Mouse (Mus musculus): ENCODE results near the gene Sh3d19. TPM values are rescaled to one million over a fixed set of nuclear protein-coding genes. Genes with fewer than 3 reads are reported as not detected.

The Sh3d19 gene
- total and polyA plus RNA-seq, 3 experiments: 0.09 to 1.2 (median 0.49) TPM

DNA sequence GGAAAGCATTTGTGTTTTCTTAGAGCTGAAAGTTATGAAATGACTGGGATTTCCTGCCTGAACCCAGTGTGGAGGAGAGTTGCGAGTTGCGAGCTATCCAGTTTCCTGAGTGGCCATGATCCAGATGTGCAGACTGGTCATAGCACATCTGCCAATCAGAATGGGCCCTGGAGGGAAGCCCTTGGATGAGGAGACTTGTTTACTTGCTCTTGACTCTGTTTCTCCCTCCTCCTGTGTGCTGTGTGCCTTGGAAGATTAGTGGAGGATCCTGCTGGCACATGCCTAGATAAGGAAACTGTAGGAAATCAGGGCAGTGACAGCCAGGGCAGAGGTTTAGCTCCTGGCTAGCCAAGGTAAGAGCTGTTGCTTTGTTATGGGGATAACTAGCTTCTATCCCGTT is 67.7 kb downstream of the Sh3d19 start:
- TF ChIP-seq CTCF (IDR thresholded peaks at IDR 0.05; ENCODE audit: low read depth, low read length) (no peak), TAL1 (conservative IDR thresholded peaks at IDR 0.05; ENCODE audit: low read depth, low read length) (no peak), POLR2AphosphoS5 (IDR thresholded peaks at IDR 0.05; ENCODE audit: insufficient replicate concordance, low read depth, low read length) (no peak)
- Histone ChIP-seq H3K27me3 (ENCODE audit: insufficient read depth, low read length) (0 out of 2 replicates have a peak, but pooled peaks cover 7% of the 10 kb centered on the region), H3K36me3 (replicated peaks) (no peaks in the 10 kb centered on the region), H3K4me3 (ENCODE audit: low read depth, low read length) (no peak overlapping the region), H3K9me3 (replicated peaks) (no peaks in the 10 kb centered on the region), H3K4me1 (ENCODE audit: insufficient read depth, low read depth, low read length) (no peaks in the 10 kb centered on the region)
- no peak for ATAC-seq (ENCODE audit: extremely low read depth, insufficient number of reproducible peaks, low FRiP score, poor library complexity, severe bottlenecking)
- DNase-seq (ENCODE audit: low spot score): no peak

GRCm38 (mm10) chr3:86040286-86041201 is 69.6 kb downstream of the Sh3d19 start:
- Histone ChIP-seq H3K27me3 (ENCODE audit: insufficient read depth, low read length) (0 out of 2 replicates have a peak, but pooled peaks cover 9% of the 10 kb centered on the region), H3K4me1 (ENCODE audit: insufficient read depth, low read depth, low read length) (no peaks in the 10 kb centered on the region), H3K9me3 (replicated peaks) (no peaks in the 10 kb centered on the region), H3K4me3 (ENCODE audit: low read depth, low read length) (no peak overlapping the region), H3K36me3 (replicated peaks) (no peaks in the 10 kb centered on the region)
- no peak for DNase-seq (ENCODE audit: low spot score)
- TF ChIP-seq TAL1 (conservative IDR thresholded peaks at IDR 0.05; ENCODE audit: low read depth, low read length): no peak
- no peak for TF ChIP-seq CTCF (IDR thresholded peaks at IDR 0.05; ENCODE audit: low read depth, low read length)
- no peak for TF ChIP-seq GATA2 (IDR thresholded peaks at IDR 0.05; ENCODE audit: borderline replicate concordance, low read depth, low read length)
- TF ChIP-seq POLR2AphosphoS5 (IDR thresholded peaks at IDR 0.05; ENCODE audit: insufficient replicate concordance, low read depth, low read length): no peak
- no peak for ATAC-seq (ENCODE audit: extremely low read depth, insufficient number of reproducible peaks, low FRiP score, poor library complexity, severe bottlenecking)

DNA sequence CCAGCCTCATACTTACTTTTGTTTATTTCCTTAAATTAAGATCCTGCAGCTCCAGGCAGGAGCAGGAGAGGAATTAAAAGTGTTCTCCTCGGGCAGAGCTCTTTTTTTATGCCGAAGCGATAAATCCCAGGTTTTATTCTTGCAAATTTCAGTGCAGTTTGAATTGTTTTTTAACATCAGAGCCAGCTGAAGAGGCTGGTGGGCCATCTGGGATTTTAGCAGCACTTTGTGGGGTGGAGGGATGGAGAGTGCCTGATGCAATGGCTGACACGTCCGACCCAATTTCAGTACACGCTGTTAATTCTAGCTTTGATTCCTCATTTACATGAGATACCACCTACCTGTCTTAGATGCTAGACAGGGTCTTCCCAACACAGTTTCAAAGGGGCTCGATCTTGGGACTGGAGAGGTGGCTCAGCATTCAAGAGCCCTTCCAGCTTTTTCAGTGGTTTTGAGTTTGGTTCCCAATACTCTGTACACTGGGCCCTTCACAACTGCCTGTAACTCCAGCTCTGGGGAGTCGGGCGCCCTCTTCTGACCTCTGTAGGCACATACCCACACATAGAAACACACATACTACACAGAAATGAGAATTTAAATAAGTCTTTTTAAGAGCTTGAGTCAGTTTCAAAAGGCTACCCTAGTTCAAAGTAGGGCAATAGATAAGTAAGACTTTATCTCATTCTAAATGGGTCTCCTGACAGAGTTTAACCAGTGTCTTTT is 76.9 kb downstream of the Sh3d19 start:
- DNase-seq (ENCODE audit: low spot score) (no peak), ATAC-seq (ENCODE audit: extremely low read depth, insufficient number of reproducible peaks, low FRiP score, poor library complexity, severe bottlenecking) (no peak)
- no peak overlapping the region for H3K4me3 ChIP-seq (ENCODE audit: low read depth, low read length)
- no peaks in the 10 kb centered on the region for H3K36me3 ChIP-seq (replicated peaks)
- no peaks in the 10 kb centered on the region for H3K9me3 ChIP-seq (replicated peaks)
- H3K27me3 ChIP-seq (ENCODE audit: insufficient read depth, low read length): 0 out of 2 replicates have a peak, but pooled peaks cover 9% of the 10 kb centered on the region
- H3K4me1 ChIP-seq (ENCODE audit: insufficient read depth, low read depth, low read length): no peaks in the 10 kb centered on the region
- TF ChIP-seq POLR2AphosphoS5 (IDR thresholded peaks at IDR 0.05; ENCODE audit: insufficient replicate concordance, low read depth, low read length) (no peak), CTCF (IDR thresholded peaks at IDR 0.05; ENCODE audit: low read depth, low read length) (no peak), GATA2 (IDR thresholded peaks at IDR 0.05; ENCODE audit: borderline replicate concordance, low read depth, low read length) (no peak), GATA1 (IDR thresholded peaks at IDR 0.05; ENCODE audit: borderline replicate concordance, low read length) (no peak)

GRCm38 (mm10) chr3:86049041-86049440 is 78.1 kb downstream of the Sh3d19 start:
- no peaks in the 10 kb centered on the region for H3K4me1 ChIP-seq (ENCODE audit: insufficient read depth, low read depth, low read length)
- H3K36me3 ChIP-seq (replicated peaks): no peaks in the 10 kb centered on the region
- DNase-seq (ENCODE audit: low spot score) (no peak), ATAC-seq (ENCODE audit: extremely low read depth, insufficient number of reproducible peaks, low FRiP score, poor library complexity, severe bottlenecking) (no peak)
- H3K9me3 ChIP-seq (replicated peaks): no peaks in the 10 kb centered on the region
- TF ChIP-seq GATA2 (IDR thresholded peaks at IDR 0.05; ENCODE audit: borderline replicate concordance, low read depth, low read length) (no peak), TAL1 (conservative IDR thresholded peaks at IDR 0.05; ENCODE audit: low read depth, low read length) (no peak), POLR2AphosphoS5 (IDR thresholded peaks at IDR 0.05; ENCODE audit: insufficient replicate concordance, low read depth, low read length) (no peak), GATA1 (IDR thresholded peaks at IDR 0.05; ENCODE audit: borderline replicate concordance, low read length) (no peak), CTCF (IDR thresholded peaks at IDR 0.05; ENCODE audit: low read depth, low read length) (no peak)
- H3K4me3 ChIP-seq (ENCODE audit: low read depth, low read length): no peak overlapping the region
- H3K27me3 ChIP-seq (ENCODE audit: insufficient read depth, low read length): 0 out of 2 replicates have a peak, but pooled peaks cover 8% of the 10 kb centered on the region

DNA sequence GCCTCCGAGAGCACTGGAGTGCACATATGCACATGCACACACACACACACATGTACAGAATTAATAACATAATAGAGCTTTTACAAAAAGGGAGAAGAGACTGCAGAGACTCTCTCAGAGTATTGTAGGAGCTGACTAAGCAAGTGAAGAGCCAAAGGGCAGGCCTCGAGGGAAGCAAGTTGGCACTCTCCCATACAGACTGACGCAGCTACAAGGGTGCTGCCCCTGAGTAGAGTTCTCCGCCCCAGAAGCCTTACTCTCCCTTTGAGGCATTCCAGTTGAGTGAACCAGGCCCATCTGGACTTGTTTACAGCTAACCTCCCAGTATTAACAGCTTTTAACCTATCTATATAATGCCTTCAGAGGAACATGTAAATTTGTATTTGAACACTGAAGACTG is 85.8 kb downstream of the Sh3d19 start:
- DNase-seq (ENCODE audit: low spot score): no peak

DNA sequence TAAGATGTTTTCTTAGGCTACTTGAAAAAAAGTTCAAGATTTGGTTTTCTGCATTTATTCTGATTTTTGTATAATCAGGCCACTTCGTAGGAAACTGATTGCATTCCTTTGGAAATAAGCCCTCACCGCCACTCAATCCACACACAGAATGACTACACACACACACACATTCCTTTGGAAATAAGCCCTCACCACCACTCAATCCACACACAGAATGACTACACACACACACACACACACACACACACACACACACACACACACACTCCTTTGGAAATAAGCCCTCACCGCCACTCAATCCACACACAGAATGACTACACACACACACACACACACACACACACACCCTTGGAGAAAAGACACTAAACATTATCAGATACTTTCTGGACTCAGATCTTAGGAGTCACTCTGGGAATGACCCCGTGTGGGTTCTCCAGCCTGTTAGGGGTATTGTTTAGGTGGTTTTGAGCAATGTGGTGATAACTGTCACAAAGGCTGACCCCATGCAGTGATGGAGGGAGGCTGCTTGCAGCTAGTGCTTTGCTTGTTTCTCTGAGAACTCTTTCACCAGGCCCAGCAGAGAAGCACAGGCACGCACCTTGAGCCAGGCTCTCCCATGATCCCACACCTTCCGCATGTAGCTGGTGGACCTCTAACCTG is 86.7 kb downstream of the Sh3d19 start:
- DNase-seq (ENCODE audit: low spot score) (no peak), ATAC-seq (ENCODE audit: extremely low read depth, insufficient number of reproducible peaks, low FRiP score, poor library complexity, severe bottlenecking) (no peak)
- no peak overlapping the region for H3K4me3 ChIP-seq (ENCODE audit: low read depth, low read length)
- peaks cover 15% of the 10 kb centered on the region for H3K27me3 ChIP-seq (ENCODE audit: insufficient read depth, low read length)
- TF ChIP-seq POLR2AphosphoS5 (IDR thresholded peaks at IDR 0.05; ENCODE audit: insufficient replicate concordance, low read depth, low read length) (no peak), TAL1 (conservative IDR thresholded peaks at IDR 0.05; ENCODE audit: low read depth, low read length) (no peak), GATA1 (IDR thresholded peaks at IDR 0.05; ENCODE audit: borderline replicate concordance, low read length) (no peak), GATA2 (IDR thresholded peaks at IDR 0.05; ENCODE audit: borderline replicate concordance, low read depth, low read length) (no peak), CTCF (IDR thresholded peaks at IDR 0.05; ENCODE audit: low read depth, low read length) (no peak)
- H3K36me3 ChIP-seq (replicated peaks): no peaks in the 10 kb centered on the region
- no peaks in the 10 kb centered on the region for H3K4me1 ChIP-seq (ENCODE audit: insufficient read depth, low read depth, low read length)
- H3K9me3 ChIP-seq (replicated peaks): no peaks in the 10 kb centered on the region

More for the DNA sequence above, 85.8 kb downstream of the Sh3d19 start:
- peaks cover 15% of the 10 kb centered on the region for H3K27me3 ChIP-seq (ENCODE audit: insufficient read depth, low read length)
- ATAC-seq (ENCODE audit: extremely low read depth, insufficient number of reproducible peaks, low FRiP score, poor library complexity, severe bottlenecking): no peak
- no peak for TF ChIP-seq CTCF (IDR thresholded peaks at IDR 0.05; ENCODE audit: low read depth, low read length)
- no peak for TF ChIP-seq GATA2 (IDR thresholded peaks at IDR 0.05; ENCODE audit: borderline replicate concordance, low read depth, low read length)
- TF ChIP-seq GATA1 (IDR thresholded peaks at IDR 0.05; ENCODE audit: borderline replicate concordance, low read length): no peak
- TF ChIP-seq POLR2AphosphoS5 (IDR thresholded peaks at IDR 0.05; ENCODE audit: insufficient replicate concordance, low read depth, low read length): no peak
- no peak for TF ChIP-seq TAL1 (conservative IDR thresholded peaks at IDR 0.05; ENCODE audit: low read depth, low read length)
- no peaks in the 10 kb centered on the region for H3K36me3 ChIP-seq (replicated peaks)
- no peaks in the 10 kb centered on the region for H3K9me3 ChIP-seq (replicated peaks)
- no peaks in the 10 kb centered on the region for H3K4me1 ChIP-seq (ENCODE audit: insufficient read depth, low read depth, low read length)
- no peak overlapping the region for H3K4me3 ChIP-seq (ENCODE audit: low read depth, low read length)

All from G1E (cell line).